Mouse (Mus musculus): Measurements from ENCODE around the gene Tcf7l2. TPM values are rescaled to one million over a fixed set of nuclear protein-coding genes. Genes with fewer than 3 reads are reported as not detected.

Tcf7l2 gene
- polyA plus RNA-seq, 1 experiment from 2014 or later: 42.5 TPM

- 98% methylated on average over 3 of the region's 3 CpGs for WGBS
- Histone ChIP-seq H3K27ac (no peak overlapping the region), H3K4me3 (no peak overlapping the region), H3K4me1 (peaks cover 11% of the 10 kb centered on the region; the same call in 1 of the 2 replicates), H3K36me3 (no peaks in the 10 kb centered on the region), H3K27me3 (no peaks in the 10 kb centered on the region), H3K9me3 (no peaks in the 10 kb centered on the region), H3K9ac (no peak overlapping the region), H3K4me2 (no peak overlapping the region)
- no peak for ATAC-seq (ENCODE audit: borderline replicate concordance, extremely low read depth, low FRiP score, low TSS enrichment)
Measured at GRCm38 (mm10) chr19:55762187-55762586, 20.6 kb downstream of the Tcf7l2 start.

DNA sequence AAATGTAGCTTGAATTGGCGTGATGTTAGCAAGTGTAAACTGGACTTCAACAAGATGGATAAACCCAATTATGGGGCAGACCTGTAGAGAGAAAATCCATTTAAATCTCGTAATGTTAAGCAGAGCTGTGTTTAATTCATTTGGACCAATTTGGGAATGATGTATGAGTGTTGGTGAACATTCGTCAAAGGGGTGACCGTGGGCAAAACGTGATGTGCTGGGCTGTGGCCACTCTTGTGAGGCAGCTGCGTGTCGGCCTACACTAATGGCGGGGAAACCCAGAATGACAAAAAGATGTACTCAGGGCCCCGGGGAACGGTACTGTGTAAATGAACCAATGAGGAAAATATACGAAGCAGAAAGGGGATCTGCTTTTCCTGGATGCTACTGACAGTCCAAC lies 24.2 kb downstream of the Tcf7l2 start:
- Histone ChIP-seq H3K36me3 (no peaks in the 10 kb centered on the region), H3K4me2 (no peak overlapping the region), H3K9ac (no peak overlapping the region), H3K27me3 (no peaks in the 10 kb centered on the region), H3K4me1 (peaks cover 7% of the 10 kb centered on the region; the same call in 1 of the 2 replicates), H3K9me3 (no peaks in the 10 kb centered on the region), H3K27ac (no peak overlapping the region), H3K4me3 (no peak overlapping the region)
- no peak for ATAC-seq (ENCODE audit: borderline replicate concordance, extremely low read depth, low FRiP score, low TSS enrichment)
- WGBS: 66% methylated on average over 11 of the region's 11 CpGs

GRCm38 (mm10) chr19:55767104-55767503 lies 25.5 kb downstream of the Tcf7l2 start:
- Histone ChIP-seq H3K27me3 (no peaks in the 10 kb centered on the region), H3K27ac (no peak overlapping the region), H3K9ac (no peak overlapping the region), H3K9me3 (no peaks in the 10 kb centered on the region), H3K4me1 (peaks cover 7% of the 10 kb centered on the region; the same call in 1 of the 2 replicates), H3K4me2 (no peak overlapping the region), H3K4me3 (no peak overlapping the region), H3K36me3 (no peaks in the 10 kb centered on the region)
- ATAC-seq (ENCODE audit: borderline replicate concordance, extremely low read depth, low FRiP score, low TSS enrichment): no peak
- 75% methylated on average over 6 of the region's 6 CpGs for WGBS

DNA sequence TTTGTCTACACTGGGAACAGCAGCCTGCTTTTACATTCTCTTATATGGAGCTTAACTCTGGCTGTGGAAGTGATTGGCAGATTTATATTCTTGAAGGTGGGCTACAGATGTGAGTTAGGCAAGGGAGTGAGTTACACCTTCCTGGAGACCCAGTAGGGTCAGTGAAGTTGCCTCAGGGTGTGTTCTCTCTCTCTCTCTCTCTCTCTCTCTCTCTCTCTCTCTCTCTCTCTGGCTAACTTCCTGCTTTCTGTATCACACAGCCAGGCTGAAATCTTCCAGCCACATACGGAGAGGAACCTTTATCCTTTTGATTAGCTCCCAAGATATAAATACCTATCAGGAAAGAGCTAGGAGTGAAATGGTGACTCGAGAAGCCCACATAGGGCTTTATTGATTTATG lies 26.0 kb downstream of the Tcf7l2 start:
- Histone ChIP-seq H3K9ac (no peak overlapping the region), H3K4me1 (peaks cover 7% of the 10 kb centered on the region; the same call in 1 of the 2 replicates)

DNA sequence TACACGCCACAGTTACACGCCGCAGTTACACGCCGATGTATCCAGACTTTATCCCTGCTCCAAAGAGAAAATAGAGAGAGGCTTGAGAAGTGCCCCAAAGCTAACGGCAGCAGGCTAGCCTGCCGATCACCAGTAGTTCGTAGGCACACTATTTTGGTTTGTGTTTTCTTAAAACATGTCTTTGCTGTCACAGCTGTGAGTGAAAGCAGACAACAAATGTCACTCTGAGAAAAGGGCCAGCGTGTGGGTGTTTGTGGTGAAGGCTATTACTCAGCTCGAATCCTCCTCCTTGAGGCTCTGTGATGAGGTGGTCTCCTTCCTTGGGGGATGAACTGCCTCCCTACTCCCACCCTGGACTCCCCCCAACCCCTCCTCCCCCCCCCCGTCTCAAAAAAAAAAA lies 26.6 kb downstream of the Tcf7l2 start:
- Histone ChIP-seq H3K4me3 (no peak overlapping the region), H3K36me3 (no peaks in the 10 kb centered on the region), H3K27ac (no peak overlapping the region), H3K9me3 (no peaks in the 10 kb centered on the region), H3K9ac (no peak overlapping the region), H3K27me3 (no peaks in the 10 kb centered on the region), H3K4me2 (no peak overlapping the region), H3K4me1 (peaks cover 12% of the 10 kb centered on the region; the same call in 1 of the 2 replicates)
- ATAC-seq (ENCODE audit: borderline replicate concordance, extremely low read depth, low FRiP score, low TSS enrichment): no peak
- 61% methylated on average over 11 of the region's 11 CpGs for WGBS

More for the DNA sequence above, 26.0 kb downstream of the Tcf7l2 start:
- 29% methylated on average over 2 of the region's 2 CpGs for WGBS
- Histone ChIP-seq H3K36me3 (no peaks in the 10 kb centered on the region), H3K27me3 (no peaks in the 10 kb centered on the region), H3K4me2 (no peak overlapping the region), H3K4me3 (no peak overlapping the region), H3K27ac (no peak overlapping the region), H3K9me3 (no peaks in the 10 kb centered on the region)
- ATAC-seq (ENCODE audit: borderline replicate concordance, extremely low read depth, low FRiP score, low TSS enrichment): no peak

GRCm38 (mm10) chr19:55768889-55769288 lies 27.3 kb downstream of the Tcf7l2 start:
- ATAC-seq (ENCODE audit: borderline replicate concordance, extremely low read depth, low FRiP score, low TSS enrichment): no peak

GRCm38 (mm10) chr19:55774334-55774733 lies 32.7 kb downstream of the Tcf7l2 start:
- WGBS: 65% methylated on average over 4 of the region's 4 CpGs
- H3K27me3 ChIP-seq: no peaks in the 10 kb centered on the region
- no peak overlapping the region for H3K4me2 ChIP-seq
- no peak overlapping the region for H3K27ac ChIP-seq
- H3K4me3 ChIP-seq: no peak overlapping the region
- H3K36me3 ChIP-seq: no peaks in the 10 kb centered on the region
- ATAC-seq (ENCODE audit: borderline replicate concordance, extremely low read depth, low FRiP score, low TSS enrichment): no peak
- H3K9me3 ChIP-seq: no peaks in the 10 kb centered on the region
- peaks cover 5% of the 10 kb centered on the region; the same call in 1 of the 2 replicates for H3K4me1 ChIP-seq
- no peak overlapping the region for H3K9ac ChIP-seq

More at GRCm38 (mm10) chr19:55768889-55769288, 27.3 kb downstream of the Tcf7l2 start:
- Histone ChIP-seq H3K36me3 (no peaks in the 10 kb centered on the region), H3K27me3 (no peaks in the 10 kb centered on the region), H3K9ac (no peak overlapping the region), H3K4me3 (no peak overlapping the region), H3K4me2 (no peak overlapping the region), H3K9me3 (no peaks in the 10 kb centered on the region), H3K4me1 (peaks cover 12% of the 10 kb centered on the region; the same call in 1 of the 2 replicates), H3K27ac (no peak overlapping the region)
- 62% methylated on average over 11 of the region's 11 CpGs for WGBS

DNA sequence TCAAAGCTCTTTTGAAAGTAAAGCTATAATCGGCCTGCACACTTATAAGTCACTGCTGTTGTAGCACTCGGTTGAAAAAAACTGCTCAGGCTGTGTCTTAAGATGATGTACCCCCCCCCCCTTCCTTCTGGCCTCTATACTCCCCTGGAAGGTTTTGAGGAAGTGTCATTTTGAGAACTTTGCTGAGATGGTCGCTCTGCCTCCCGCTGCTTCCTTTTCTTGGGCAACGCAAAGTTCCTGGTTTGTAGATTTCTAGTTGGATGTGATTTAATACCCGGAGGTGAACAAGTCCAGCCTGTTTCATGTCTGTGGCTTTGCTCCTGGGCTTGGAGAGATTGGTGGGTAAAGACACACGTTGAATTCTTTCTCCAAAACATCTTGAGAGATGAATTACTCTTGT lies 33.2 kb downstream of the Tcf7l2 start:
- Histone ChIP-seq H3K4me3 (no peak overlapping the region), H3K27me3 (no peaks in the 10 kb centered on the region), H3K9me3 (no peaks in the 10 kb centered on the region), H3K9ac (no peak overlapping the region), H3K4me2 (no peak overlapping the region), H3K27ac (no peak overlapping the region), H3K36me3 (no peaks in the 10 kb centered on the region), H3K4me1 (peaks cover 9% of the 10 kb centered on the region; the same call in 1 of the 2 replicates)
- WGBS: 64% methylated on average over 7 of the region's 7 CpGs
- ATAC-seq (ENCODE audit: borderline replicate concordance, extremely low read depth, low FRiP score, low TSS enrichment): no peak

- Histone ChIP-seq H3K4me3 (no peak overlapping the region), H3K36me3 (no peaks in the 10 kb centered on the region), H3K9me3 (no peaks in the 10 kb centered on the region), H3K4me1 (peaks cover 15% of the 10 kb centered on the region), H3K27ac (no peak overlapping the region), H3K4me2 (no peak overlapping the region), H3K9ac (no peak overlapping the region), H3K27me3 (no peaks in the 10 kb centered on the region)
- WGBS: 63% methylated on average over 10 of the region's 10 CpGs
- ATAC-seq (ENCODE audit: borderline replicate concordance, extremely low read depth, low FRiP score, low TSS enrichment): no peak
Measured at GRCm38 (mm10) chr19:55779871-55780270, 38.3 kb downstream of the Tcf7l2 start.

GRCm38 (mm10) chr19:55781087-55781486 lies 39.5 kb downstream of the Tcf7l2 start:
- H3K4me3 ChIP-seq: no peak overlapping the region
- H3K4me2 ChIP-seq: no peak overlapping the region
- ATAC-seq (ENCODE audit: borderline replicate concordance, extremely low read depth, low FRiP score, low TSS enrichment): no peak
- no peaks in the 10 kb centered on the region for H3K36me3 ChIP-seq
- H3K9ac ChIP-seq: no peak overlapping the region
- WGBS: 69% methylated on average over 10 of the region's 10 CpGs
- no peaks in the 10 kb centered on the region for H3K27me3 ChIP-seq
- H3K27ac ChIP-seq: no peak overlapping the region
- H3K4me1 ChIP-seq: peaks cover 22% of the 10 kb centered on the region
- H3K9me3 ChIP-seq: no peaks in the 10 kb centered on the region

DNA sequence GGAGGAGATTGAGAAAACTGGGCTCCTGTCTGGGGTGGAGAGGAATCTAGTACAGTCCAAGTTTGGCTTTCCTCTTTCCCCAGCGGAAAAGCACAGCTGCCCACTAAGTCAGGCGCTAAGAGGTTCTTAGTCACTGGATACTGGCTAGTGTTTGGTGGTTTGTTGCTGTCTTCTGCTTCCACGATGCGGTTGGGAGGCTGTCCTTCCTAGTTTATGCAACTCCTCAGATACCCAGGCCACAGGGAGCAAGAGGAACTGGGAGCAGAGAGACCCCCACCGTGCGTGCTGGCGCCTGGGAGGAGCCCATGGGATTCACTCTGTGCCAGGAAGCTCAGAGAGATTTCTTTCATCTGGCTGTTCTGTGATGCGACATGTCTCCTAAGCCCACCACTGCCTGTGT lies 40.1 kb downstream of the Tcf7l2 start:
- Histone ChIP-seq H3K9me3 (no peaks in the 10 kb centered on the region), H3K4me2 (no peak overlapping the region), H3K36me3 (no peaks in the 10 kb centered on the region), H3K27ac (no peak overlapping the region), H3K4me3 (no peak overlapping the region), H3K27me3 (no peaks in the 10 kb centered on the region), H3K9ac (no peak overlapping the region), H3K4me1 (peaks cover 25% of the 10 kb centered on the region)
- ATAC-seq (ENCODE audit: borderline replicate concordance, extremely low read depth, low FRiP score, low TSS enrichment): no peak
- 53% methylated on average over 8 of the region's 8 CpGs for WGBS

DNA sequence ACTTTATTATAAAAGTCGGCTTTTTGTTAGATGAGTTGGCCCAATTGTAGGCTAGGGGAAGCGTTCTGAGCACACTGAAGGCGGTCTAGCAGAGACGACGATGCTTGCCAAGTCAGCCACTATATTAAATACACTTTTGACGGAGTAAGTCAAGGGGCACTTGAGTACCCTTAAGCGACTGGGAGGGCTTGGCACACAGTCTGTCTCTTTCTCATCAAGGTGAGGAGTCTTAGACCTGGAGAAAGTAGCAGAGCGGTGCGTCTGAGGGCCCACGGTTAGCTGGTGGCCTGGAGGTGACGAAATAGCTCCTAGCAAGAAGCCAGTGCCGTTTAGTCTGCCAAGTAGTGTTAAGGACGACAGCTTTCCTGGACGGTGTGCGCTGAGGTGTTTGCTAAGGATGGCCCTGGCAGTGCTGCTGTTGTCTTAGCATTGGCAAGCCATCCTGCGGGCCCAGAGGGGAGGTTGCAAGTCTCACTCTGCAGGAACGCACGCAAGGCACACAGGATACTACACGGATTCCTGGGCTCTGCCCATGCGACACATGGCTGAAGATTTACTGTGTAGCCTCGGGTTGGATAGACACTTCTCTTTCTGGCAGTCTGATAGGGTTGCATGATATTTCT lies 43.3 kb downstream of the Tcf7l2 start:
- 56% methylated on average over 21 of the region's 21 CpGs for WGBS

More for the DNA sequence above, 43.3 kb downstream of the Tcf7l2 start:
- peak; percentile 70 for ATAC-seq (ENCODE audit: borderline replicate concordance, extremely low read depth, low FRiP score, low TSS enrichment)
- H3K27ac ChIP-seq: peak overlapping the region; percentile 41; the same call in 1 of the 2 replicates
- H3K36me3 ChIP-seq: no peaks in the 10 kb centered on the region
- H3K4me1 ChIP-seq: peaks cover 24% of the 10 kb centered on the region
- H3K9ac ChIP-seq: no peak overlapping the region
- no peaks in the 10 kb centered on the region for H3K27me3 ChIP-seq
- no peak overlapping the region for H3K4me2 ChIP-seq
- no peak overlapping the region for H3K4me3 ChIP-seq
- no peaks in the 10 kb centered on the region for H3K9me3 ChIP-seq

Measured in lung, embryonic 15.5 days (tissue).